Mouse (Mus musculus) CD4-positive naive resting alpha-beta T cell, adult 57 days (primary cell): Measurements from ENCODE around the gene Ptgs2. TPM values are rescaled to one million over a fixed set of nuclear protein-coding genes. Genes with fewer than 3 reads are reported as not detected.

Source experiments
- total RNA-seq: library from RNA; stranded (reverse); gene quantifications from one replicate; pipeline ENCODE4 v1.2.4, GENCODE M21; 2023

Ptgs2 gene
- 2.1 TPM for total RNA-seq

DNA sequence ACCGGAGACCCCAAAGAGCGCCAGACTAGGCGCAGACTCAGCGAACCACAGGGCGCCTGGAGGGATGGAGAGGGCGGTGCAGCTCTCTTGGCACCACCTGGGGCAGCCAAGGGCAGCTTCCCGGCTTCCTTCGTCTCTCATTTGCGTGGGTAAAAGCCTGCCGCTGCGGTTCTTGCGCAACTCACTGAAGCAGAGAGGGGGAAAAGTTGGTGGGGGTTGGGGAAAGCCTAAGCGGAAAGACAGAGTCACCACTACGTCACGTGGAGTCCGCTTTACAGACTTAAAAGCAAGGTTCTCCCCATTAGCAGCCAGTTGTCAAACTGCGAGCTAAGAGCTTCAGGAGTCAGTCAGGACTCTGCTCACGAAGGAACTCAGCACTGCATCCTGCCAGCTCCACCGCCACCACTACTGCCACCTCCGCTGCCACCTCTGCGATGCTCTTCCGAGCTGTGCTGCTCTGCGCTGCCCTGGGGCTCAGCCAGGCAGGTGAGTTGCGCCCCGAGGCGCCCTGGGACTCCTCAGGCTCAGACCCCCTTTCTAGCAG, at the start of gene Ptgs2:
TSS of gene Ptgs2 (plus strand) at position 242 of the 544 bp plus-strand sequence.

Other genes with a start within 250 kb of the Ptgs2 start
- gene Pla2g4a, start 138.7 kb upstream of the Ptgs2 start, total RNA-seq, result 3.9 TPM
- gene Pdc, start 219.4 kb downstream of the Ptgs2 start, total RNA-seq, result not detected